Mouse (Mus musculus): ENCODE results near the gene Lyl1. TPM values are rescaled to one million over a fixed set of nuclear protein-coding genes. Genes with fewer than 3 reads are reported as not detected.

Lyl1 gene
- polyA plus RNA-seq, 1 experiment, result not detected

GRCm38 (mm10) chr8:84731371-84732177 lies 30.3 kb downstream of the Lyl1 start:
- Histone ChIP-seq H3K9me3 (replicated peaks; ENCODE audit: control insufficient read depth, insufficient read depth, low read length, poor library complexity, severe bottlenecking) (no peaks in the 10 kb centered on the region), H3K9ac (ENCODE audit: low read depth, poor library complexity, severe bottlenecking) (no peak overlapping the region), H3K27ac (ENCODE audit: insufficient read depth, low read length) (no peak overlapping the region), H3K27me3 (ENCODE audit: control insufficient read depth, insufficient read depth, low read length, poor library complexity, severe bottlenecking) (no peaks in the 10 kb centered on the region), H3K4me1 (ENCODE audit: control insufficient read depth, insufficient read depth, low read length) (no peaks in the 10 kb centered on the region), H3K36me3 (ENCODE audit: control insufficient read depth, insufficient read depth, low read length, poor library complexity, severe bottlenecking) (no peaks in the 10 kb centered on the region), H3K4me3 (ENCODE audit: low read depth, low read length) (no peak overlapping the region)
- TF ChIP-seq CTCF (IDR thresholded peaks at IDR 0.05; ENCODE audit: low read depth, low read length) (no peak), EP300 (IDR thresholded peaks at IDR 0.05; ENCODE audit: insufficient read depth, low read depth, low read length) (no peak), POLR2A (IDR thresholded peaks at IDR 0.05; ENCODE audit: insufficient read depth, low read length) (no peak)

GRCm38 (mm10) chr8:84732545-84732944 lies 31.3 kb downstream of the Lyl1 start:
- Histone ChIP-seq H3K36me3 (ENCODE audit: control insufficient read depth, insufficient read depth, low read length, poor library complexity, severe bottlenecking) (no peaks in the 10 kb centered on the region), H3K9ac (ENCODE audit: low read depth, poor library complexity, severe bottlenecking) (no peak overlapping the region), H3K9me3 (replicated peaks; ENCODE audit: control insufficient read depth, insufficient read depth, low read length, poor library complexity, severe bottlenecking) (no peaks in the 10 kb centered on the region), H3K4me3 (ENCODE audit: low read depth, low read length) (no peak overlapping the region), H3K4me1 (ENCODE audit: control insufficient read depth, insufficient read depth, low read length) (no peaks in the 10 kb centered on the region), H3K27ac (ENCODE audit: insufficient read depth, low read length) (no peak overlapping the region), H3K27me3 (ENCODE audit: control insufficient read depth, insufficient read depth, low read length, poor library complexity, severe bottlenecking) (no peaks in the 10 kb centered on the region)
- TF ChIP-seq POLR2A (IDR thresholded peaks at IDR 0.05; ENCODE audit: insufficient read depth, low read length), result no peak
- no peak for TF ChIP-seq CTCF (IDR thresholded peaks at IDR 0.05; ENCODE audit: low read depth, low read length)
- no peak for TF ChIP-seq EP300 (IDR thresholded peaks at IDR 0.05; ENCODE audit: insufficient read depth, low read depth, low read length)

- Histone ChIP-seq H3K9me3 (replicated peaks; ENCODE audit: control insufficient read depth, insufficient read depth, low read length, poor library complexity, severe bottlenecking) (no peaks in the 10 kb centered on the region), H3K4me1 (ENCODE audit: control insufficient read depth, insufficient read depth, low read length) (no peaks in the 10 kb centered on the region), H3K36me3 (ENCODE audit: control insufficient read depth, insufficient read depth, low read length, poor library complexity, severe bottlenecking) (no peaks in the 10 kb centered on the region), H3K4me3 (ENCODE audit: low read depth, low read length) (no peak overlapping the region), H3K9ac (ENCODE audit: low read depth, poor library complexity, severe bottlenecking) (no peak overlapping the region), H3K27ac (ENCODE audit: insufficient read depth, low read length) (no peak overlapping the region), H3K27me3 (ENCODE audit: control insufficient read depth, insufficient read depth, low read length, poor library complexity, severe bottlenecking) (no peaks in the 10 kb centered on the region)
- TF ChIP-seq POLR2A (IDR thresholded peaks at IDR 0.05; ENCODE audit: insufficient read depth, low read length) (no peak), EP300 (IDR thresholded peaks at IDR 0.05; ENCODE audit: insufficient read depth, low read depth, low read length) (no peak), CTCF (IDR thresholded peaks at IDR 0.05; ENCODE audit: low read depth, low read length) (no peak)
Measured at GRCm38 (mm10) chr8:84732996-84733395, 31.7 kb downstream of the Lyl1 start.

- no peaks in the 10 kb centered on the region for H3K36me3 ChIP-seq (ENCODE audit: control insufficient read depth, insufficient read depth, low read length, poor library complexity, severe bottlenecking)
- no peak overlapping the region for H3K27ac ChIP-seq (ENCODE audit: insufficient read depth, low read length)
- no peaks in the 10 kb centered on the region for H3K27me3 ChIP-seq (ENCODE audit: control insufficient read depth, insufficient read depth, low read length, poor library complexity, severe bottlenecking)
- H3K4me3 ChIP-seq (ENCODE audit: low read depth, low read length), result no peak overlapping the region
- no peak overlapping the region for H3K9ac ChIP-seq (ENCODE audit: low read depth, poor library complexity, severe bottlenecking)
- no peak for TF ChIP-seq CTCF (IDR thresholded peaks at IDR 0.05; ENCODE audit: low read depth, low read length)
- H3K4me1 ChIP-seq (ENCODE audit: control insufficient read depth, insufficient read depth, low read length), result no peaks in the 10 kb centered on the region
- no peaks in the 10 kb centered on the region for H3K9me3 ChIP-seq (replicated peaks; ENCODE audit: control insufficient read depth, insufficient read depth, low read length, poor library complexity, severe bottlenecking)
Measured at GRCm38 (mm10) chr8:84733959-84734358, 32.7 kb downstream of the Lyl1 start.

GRCm38 (mm10) chr8:84734680-84735079 lies 33.4 kb downstream of the Lyl1 start:
- no peak overlapping the region for H3K4me3 ChIP-seq (ENCODE audit: low read depth, low read length)
- no peak overlapping the region for H3K27ac ChIP-seq (ENCODE audit: insufficient read depth, low read length)
- TF ChIP-seq EP300 (IDR thresholded peaks at IDR 0.05; ENCODE audit: insufficient read depth, low read depth, low read length) (no peak), POLR2A (IDR thresholded peaks at IDR 0.05; ENCODE audit: insufficient read depth, low read length) (no peak), CTCF (IDR thresholded peaks at IDR 0.05; ENCODE audit: low read depth, low read length) (no peak)
- H3K9ac ChIP-seq (ENCODE audit: low read depth, poor library complexity, severe bottlenecking), result no peak overlapping the region
- H3K36me3 ChIP-seq (ENCODE audit: control insufficient read depth, insufficient read depth, low read length, poor library complexity, severe bottlenecking), result no peaks in the 10 kb centered on the region
- no peaks in the 10 kb centered on the region for H3K27me3 ChIP-seq (ENCODE audit: control insufficient read depth, insufficient read depth, low read length, poor library complexity, severe bottlenecking)
- no peaks in the 10 kb centered on the region for H3K9me3 ChIP-seq (replicated peaks; ENCODE audit: control insufficient read depth, insufficient read depth, low read length, poor library complexity, severe bottlenecking)
- H3K4me1 ChIP-seq (ENCODE audit: control insufficient read depth, insufficient read depth, low read length), result no peaks in the 10 kb centered on the region

GRCm38 (mm10) chr8:84735597-84735996 lies 34.3 kb downstream of the Lyl1 start:
- Histone ChIP-seq H3K9ac (ENCODE audit: low read depth, poor library complexity, severe bottlenecking) (no peak overlapping the region), H3K9me3 (replicated peaks; ENCODE audit: control insufficient read depth, insufficient read depth, low read length, poor library complexity, severe bottlenecking) (no peaks in the 10 kb centered on the region), H3K27me3 (ENCODE audit: control insufficient read depth, insufficient read depth, low read length, poor library complexity, severe bottlenecking) (no peaks in the 10 kb centered on the region), H3K4me3 (ENCODE audit: low read depth, low read length) (no peak overlapping the region), H3K4me1 (ENCODE audit: control insufficient read depth, insufficient read depth, low read length) (no peaks in the 10 kb centered on the region), H3K36me3 (ENCODE audit: control insufficient read depth, insufficient read depth, low read length, poor library complexity, severe bottlenecking) (no peaks in the 10 kb centered on the region), H3K27ac (ENCODE audit: insufficient read depth, low read length) (no peak overlapping the region)
- TF ChIP-seq EP300 (IDR thresholded peaks at IDR 0.05; ENCODE audit: insufficient read depth, low read depth, low read length), result no peak
- no peak for TF ChIP-seq POLR2A (IDR thresholded peaks at IDR 0.05; ENCODE audit: insufficient read depth, low read length)
- no peak for TF ChIP-seq CTCF (IDR thresholded peaks at IDR 0.05; ENCODE audit: low read depth, low read length)

Measured in ES-Bruce4 (cell line).